In the genomic region with DNA sequence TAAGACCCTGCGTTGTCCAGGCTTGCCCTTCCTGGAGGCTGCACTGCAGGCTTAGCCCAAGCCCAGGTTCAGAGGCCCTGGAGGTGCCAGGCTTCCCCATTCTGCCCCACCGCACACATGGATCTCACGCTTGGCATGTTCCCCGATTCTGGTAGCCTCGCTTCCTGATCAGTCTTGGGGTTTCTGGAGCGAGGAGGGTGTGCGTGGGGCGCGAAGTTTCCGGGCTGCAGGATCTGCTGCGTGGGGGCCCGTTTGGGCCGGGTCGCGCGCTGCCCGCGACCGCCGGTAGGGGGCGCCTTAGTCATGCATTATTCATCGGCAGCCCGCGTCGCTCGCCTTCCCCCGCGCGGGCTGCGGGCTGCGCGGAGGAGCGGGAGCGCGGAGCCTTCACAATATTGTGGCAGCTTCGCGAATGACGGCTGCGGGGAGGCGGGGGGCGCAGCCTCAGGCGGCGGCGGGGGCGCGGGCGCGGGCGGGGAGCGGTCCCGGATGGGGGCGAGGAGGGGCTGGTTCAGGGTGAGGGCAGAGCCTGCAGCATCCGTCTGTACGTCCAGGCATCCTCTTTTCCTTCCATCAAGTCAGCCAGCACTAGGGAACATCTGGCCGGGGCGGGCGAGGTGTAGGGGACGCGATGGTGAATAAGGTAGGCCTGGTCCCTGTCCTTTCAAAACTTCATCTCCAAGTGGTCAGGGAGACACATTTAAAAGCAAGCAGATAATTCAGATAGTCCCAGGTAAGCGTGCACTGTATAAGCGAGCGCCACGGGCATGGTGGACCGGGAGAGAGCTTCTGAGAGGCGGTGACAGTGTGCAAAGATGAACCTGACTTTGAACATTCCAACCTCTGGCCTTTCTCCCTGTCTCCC, we compare ENCODE assay signal across 8 mouse cellular contexts.
A peak's percentile ranks its signal among the peaks of the same experiment; 100 is the strongest.
DNase-seq lines count a peak whose midpoint lies in the region; ATAC-seq lines count a peak whose summit lies in the region.

No protein-coding gene starts in this region.

- H3K27me3 ChIP-seq in limb, embryonic 10.5 days (ENCODE audit: low read depth, poor library complexity, severe bottlenecking) = peaks cover 66% of the 10 kb centered on the region
- H3K27me3 ChIP-seq in midbrain, embryonic 11.5 days (ENCODE audit: control insufficient read depth, insufficient read depth, low read length) = peaks cover 25% of the 10 kb centered on the region; the same call in 1 of the 2 replicates

- no peaks in the 10 kb centered on the region for H3K9me3 ChIP-seq in limb, embryonic 10.5 days (replicated peaks)
- H3K9me3 ChIP-seq in midbrain, embryonic 11.5 days (ENCODE audit: control insufficient read depth, low read length) = no peaks in the 10 kb centered on the region

- no peaks in the 10 kb centered on the region for H3K36me3 ChIP-seq in limb, embryonic 10.5 days
- H3K36me3 ChIP-seq in midbrain, embryonic 11.5 days (ENCODE audit: control insufficient read depth, insufficient read depth, low read length) = no peaks in the 10 kb centered on the region

- peak overlapping the region; percentile 74 for H3K27ac ChIP-seq in limb, embryonic 10.5 days
- H3K27ac ChIP-seq in midbrain, embryonic 11.5 days (ENCODE audit: low read depth, low read length) = no peak overlapping the region

- 5% methylated on average over 59 of the region's 65 CpGs for WGBS in limb, embryonic 10.5 days
- 4% methylated on average over 57 of the region's 65 CpGs for WGBS in midbrain, embryonic 11.5 days

- peaks cover 52% of the 10 kb centered on the region for H3K4me1 ChIP-seq in limb, embryonic 10.5 days
- peaks cover 6% of the 10 kb centered on the region; the same call in 1 of the 2 replicates for H3K4me1 ChIP-seq in midbrain, embryonic 11.5 days (ENCODE audit: control insufficient read depth, insufficient read depth, low read length)

- ATAC-seq in midbrain, embryonic 11.5 days (ENCODE audit: low FRiP score) = peak; percentile 67
- no peak for ATAC-seq in monocyte, adult 5-6 weeks (replicated peaks; ENCODE audit: insufficient number of reproducible peaks, low FRiP score, low TSS enrichment, poor library complexity, severe bottlenecking)

- DNase-seq in adrenal gland, adult 8-10 months = peak; percentile 6
- peak; percentile 81 for DNase-seq in embryo, embryonic 9.5 days (ENCODE audit: extremely low spot score)
- DNase-seq in heart, adult 18-20 months = peak; percentile 42 to 85
- peak; percentile 78 for DNase-seq in kidney, adult 18-20 months
- peak; percentile 91 for DNase-seq in limb, embryonic 10.5 days (ENCODE audit: low spot score)
- DNase-seq in midbrain, embryonic 11.5 days (ENCODE audit: low spot score, missing footprints) = peak; percentile 98
- peak; percentile 24 for DNase-seq in skeletal muscle tissue, adult 2 months (ENCODE audit: low read depth, low spot score)

- H3K4me2 ChIP-seq in midbrain, embryonic 11.5 days = peak overlapping the region; percentile 85

- peak overlapping the region; percentile 66 for H3K9ac ChIP-seq in midbrain, embryonic 11.5 days (ENCODE audit: low read length)

- H3K4me3 ChIP-seq in limb, embryonic 10.5 days = peak overlapping the region; percentile 60
- peak overlapping the region; percentile 41 for H3K4me3 ChIP-seq in midbrain, embryonic 11.5 days (ENCODE audit: low read depth, low read length)

Comparison
In these comparisons a context has a peak if more than half of its experiments do, and no peak if none do; other contexts are left out.
1. DNase-seq: peak in every context shown above with its lines; median percentile 98 in midbrain, embryonic 11.5 days; 91 in limb, embryonic 10.5 days; 81 in embryo, embryonic 9.5 days; 78 in kidney, adult 18-20 months; 64 in heart, adult 18-20 months; 24 in skeletal muscle tissue, adult 2 months; 6 in adrenal gland, adult 8-10 months.